Mouse (Mus musculus): ENCODE results near the gene Bub1b. TPM values are rescaled to one million over a fixed set of nuclear protein-coding genes. Genes with fewer than 3 reads are reported as not detected.
"Not testable (repeated sequence)": the region's sequence is repeated elsewhere in the genome, so short reads cannot be mapped to it uniquely, and the experiment has no call there.

Gene Bub1b
- polyA plus RNA-seq (2015; fragmentation: Nextera tagmentation; extraction: Ambion mirVana), result 9.8 and 11.4 TPM in 2 replicates

DNA sequence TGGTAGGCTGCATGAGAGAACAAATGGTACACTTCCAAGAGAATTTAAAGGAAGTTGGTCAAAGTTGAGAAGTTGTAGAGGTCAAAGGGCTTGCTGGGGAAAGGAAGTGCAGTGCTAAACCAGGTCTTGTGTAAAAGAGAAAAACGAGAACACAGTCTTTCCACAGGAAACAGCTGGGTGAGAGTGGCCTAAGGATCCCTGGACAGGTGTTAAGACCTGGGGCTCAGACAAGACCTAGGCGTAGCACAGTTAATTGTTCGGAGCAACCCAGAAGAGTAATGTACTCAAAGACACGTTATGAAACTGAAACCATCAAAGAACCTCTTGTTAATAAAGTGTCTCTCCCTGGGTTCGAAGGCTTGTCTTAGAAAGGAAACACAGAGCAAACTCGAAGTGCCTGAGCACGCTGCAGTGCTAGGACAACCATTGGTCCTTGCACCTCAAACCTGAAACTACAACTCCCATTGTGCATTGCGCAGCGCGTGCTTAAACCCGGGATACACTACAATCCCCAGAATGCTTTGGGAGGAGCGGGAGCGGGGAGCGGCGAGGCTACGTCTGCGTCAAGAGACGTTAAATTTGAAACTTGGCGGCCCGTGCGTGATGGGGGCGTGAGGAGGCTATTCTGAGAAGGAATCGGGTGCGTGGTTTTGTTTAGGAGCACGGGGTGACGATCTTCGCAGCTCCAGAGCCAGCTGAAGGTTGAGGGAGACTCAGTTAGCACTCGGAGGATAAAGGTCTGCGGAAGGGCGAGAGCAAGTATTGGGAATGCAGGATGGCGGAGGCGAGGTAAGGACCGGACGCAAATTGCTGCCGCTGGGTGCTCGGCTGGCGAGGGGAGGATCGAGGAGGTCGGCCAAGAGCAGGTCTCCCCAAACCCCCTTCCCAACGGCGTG, at the start of gene Bub1b:
TSS of gene Bub1b (plus strand) at position 539 of the 896 bp plus-strand sequence.
- peak; percentile 97 for ATAC-seq (ENCODE audit: low FRiP score, low TSS enrichment)
- peak within 1 kb of the TSS; percentile 68 for H3K4me3 ChIP-seq (ENCODE audit: low read depth, low read length)
- H3K9me3 ChIP-seq (ENCODE audit: control insufficient read depth, low read length), result no peaks in the 10 kb centered on the region
- peak within 1 kb of the TSS; percentile 68 for H3K9ac ChIP-seq (ENCODE audit: low read length)
- H3K4me2 ChIP-seq (replicated peaks; ENCODE audit: low read depth), result peak within 1 kb of the TSS; percentile 91
- peak; percentile 91 for DNase-seq (ENCODE audit: low spot score)
- no peaks in the 10 kb centered on the region for H3K4me1 ChIP-seq (replicated peaks; ENCODE audit: control insufficient read depth, insufficient read depth)
- no peaks in the 10 kb centered on the region for H3K27me3 ChIP-seq (ENCODE audit: control insufficient read depth, insufficient read depth, low read length)
- 0 out of 2 replicates have a peak within 1 kb of the TSS, but pooled peaks have one; percentile 24 for H3K27ac ChIP-seq (replicated peaks)
- WGBS, result 5% methylated on average over 41 of the region's 41 CpGs
- TF ChIP-seq EP300 (optimal IDR thresholded peaks at IDR 0.05), result no peak
- no peaks in the 10 kb centered on the region for H3K36me3 ChIP-seq (ENCODE audit: control insufficient read depth, insufficient read depth, low read length)

DNA sequence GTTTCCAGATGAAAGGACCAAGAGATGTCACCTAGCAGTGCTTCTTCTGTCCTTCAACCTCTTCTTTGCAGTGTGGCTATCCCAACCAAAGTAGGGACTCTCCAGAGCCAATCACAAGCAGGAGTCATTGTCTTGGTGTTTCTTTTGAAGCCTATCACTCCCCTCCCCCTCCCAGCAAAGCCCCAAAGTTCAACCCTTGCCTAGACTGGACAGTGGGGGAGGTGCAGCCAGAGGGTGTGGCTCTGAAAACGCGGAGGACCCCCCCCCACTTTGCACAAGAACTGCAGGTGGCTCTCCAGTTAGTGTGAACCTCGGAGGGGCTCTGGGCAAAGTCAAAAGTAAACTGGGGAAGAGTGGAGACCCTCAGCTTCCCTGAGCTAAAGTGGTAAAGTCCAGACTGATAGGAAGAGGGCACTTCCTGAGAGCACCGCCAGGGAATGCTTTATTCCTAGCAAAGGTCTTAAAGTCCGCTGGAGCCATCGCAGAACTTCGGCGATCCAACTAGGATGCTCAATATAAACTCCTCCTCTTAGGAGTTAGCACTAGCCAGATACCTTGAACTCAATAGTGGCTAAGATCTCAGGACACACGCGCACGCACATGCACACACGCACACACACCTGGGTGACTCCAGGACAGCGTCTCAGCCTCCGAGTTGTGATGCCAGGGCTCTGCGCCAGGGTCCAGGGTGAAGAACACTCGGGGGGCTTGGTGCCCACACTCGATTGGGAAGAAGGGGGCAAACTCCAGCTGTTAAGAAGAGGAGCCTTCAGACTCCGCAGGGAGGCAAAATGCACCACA, 49.4 kb upstream of the Bub1b start:
- H3K27me3 ChIP-seq (ENCODE audit: control insufficient read depth, insufficient read depth, low read length), result no peaks in the 10 kb centered on the region
- peak overlapping the region; percentile 86 for H3K9ac ChIP-seq (ENCODE audit: low read length)
- H3K36me3 ChIP-seq (ENCODE audit: control insufficient read depth, insufficient read depth, low read length), result no peaks in the 10 kb centered on the region
- under 1% methylated on average over 18 of the region's 18 CpGs for WGBS
- peak overlapping the region; percentile 84 for H3K27ac ChIP-seq (replicated peaks)
- no peaks in the 10 kb centered on the region for H3K9me3 ChIP-seq (ENCODE audit: control insufficient read depth, low read length)
- H3K4me1 ChIP-seq (replicated peaks; ENCODE audit: control insufficient read depth, insufficient read depth), result peaks cover 30% of the 10 kb centered on the region
- DNase-seq (ENCODE audit: low spot score) (peak; percentile 40), ATAC-seq (ENCODE audit: low FRiP score, low TSS enrichment) (no peak)
- peak overlapping the region; percentile 85 for H3K4me3 ChIP-seq (ENCODE audit: low read depth, low read length)
- peak overlapping the region; percentile 83 for H3K4me2 ChIP-seq (replicated peaks; ENCODE audit: low read depth)
- TF ChIP-seq EP300 (optimal IDR thresholded peaks at IDR 0.05) (no peak), CTCF (IDR thresholded peaks at IDR 0.05; ENCODE audit: low read depth) (peak; percentile 52)

DNA sequence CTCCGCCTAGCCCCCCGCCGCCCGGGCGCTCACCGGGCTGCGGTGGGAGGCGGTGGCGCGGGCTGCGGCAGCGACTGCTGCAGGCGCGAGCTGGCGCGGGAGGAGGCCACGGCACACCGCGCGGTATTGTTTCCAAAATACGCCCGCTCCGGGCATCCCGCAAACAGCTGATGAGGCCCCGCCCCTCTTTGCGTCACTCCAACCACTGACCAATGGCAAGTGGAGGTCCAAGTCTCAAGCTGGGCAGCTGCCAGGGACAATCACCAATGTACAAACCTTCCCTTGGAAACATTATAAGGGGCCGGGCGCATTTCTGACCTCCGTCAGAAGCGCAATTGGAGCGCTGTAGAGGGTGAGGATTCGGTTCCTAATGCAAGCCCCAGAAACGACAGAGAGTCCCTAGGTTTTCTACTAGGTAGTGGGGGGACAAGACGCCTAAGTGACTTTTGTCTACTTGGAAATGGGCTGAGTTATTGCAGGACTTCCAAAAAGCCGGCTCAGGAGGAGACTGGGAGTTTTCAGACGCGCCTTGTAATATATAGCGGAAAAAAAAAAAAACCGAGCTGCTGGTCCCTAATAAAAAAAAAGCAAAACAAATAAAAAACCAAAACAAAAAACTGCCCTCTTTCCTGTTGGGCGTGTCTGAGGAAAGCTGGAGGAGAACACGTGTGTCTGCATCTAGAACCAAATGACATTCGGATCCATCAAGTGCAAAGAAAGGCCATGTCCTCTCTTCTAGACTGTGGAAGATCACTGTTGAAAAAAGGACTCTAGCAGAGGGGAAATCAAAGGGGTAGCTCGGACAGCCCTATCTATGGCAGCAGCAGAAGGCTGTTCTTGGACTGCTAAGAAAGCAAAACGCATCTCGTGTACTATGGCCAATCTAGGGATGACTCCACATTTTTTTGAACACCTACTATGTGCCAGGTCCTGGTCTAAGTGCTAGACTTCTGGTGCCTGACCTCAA, 48.2 kb upstream of the Bub1b start, which contains the start of gene Bmf:
TSS of gene Bmf (minus strand) at position 181 of the 967 bp plus-strand sequence.
- TF ChIP-seq EP300 (optimal IDR thresholded peaks at IDR 0.05) (peak; percentile 26), CTCF (IDR thresholded peaks at IDR 0.05; ENCODE audit: low read depth) (0 out of 2 replicates have a peak, but pooled peaks have one; percentile 7)
- peak within 1 kb of the TSS; percentile 85 for H3K4me3 ChIP-seq (ENCODE audit: low read depth, low read length)
- peak within 1 kb of the TSS; percentile 84 for H3K27ac ChIP-seq (replicated peaks)
- peak within 1 kb of the TSS; percentile 86 for H3K9ac ChIP-seq (ENCODE audit: low read length)
- no peaks in the 10 kb centered on the region for H3K9me3 ChIP-seq (ENCODE audit: control insufficient read depth, low read length)
- ATAC-seq (ENCODE audit: low FRiP score, low TSS enrichment), result peak; percentile 81
- peaks cover 28% of the 10 kb centered on the region for H3K4me1 ChIP-seq (replicated peaks; ENCODE audit: control insufficient read depth, insufficient read depth)
- no peaks in the 10 kb centered on the region for H3K27me3 ChIP-seq (ENCODE audit: control insufficient read depth, insufficient read depth, low read length)
- 1% methylated on average over 45 of the region's 45 CpGs for WGBS
- H3K36me3 ChIP-seq (ENCODE audit: control insufficient read depth, insufficient read depth, low read length), result no peaks in the 10 kb centered on the region
- peak; percentile 99 for DNase-seq (ENCODE audit: low spot score)
- H3K4me2 ChIP-seq (replicated peaks; ENCODE audit: low read depth), result peak within 1 kb of the TSS; percentile 83

DNA sequence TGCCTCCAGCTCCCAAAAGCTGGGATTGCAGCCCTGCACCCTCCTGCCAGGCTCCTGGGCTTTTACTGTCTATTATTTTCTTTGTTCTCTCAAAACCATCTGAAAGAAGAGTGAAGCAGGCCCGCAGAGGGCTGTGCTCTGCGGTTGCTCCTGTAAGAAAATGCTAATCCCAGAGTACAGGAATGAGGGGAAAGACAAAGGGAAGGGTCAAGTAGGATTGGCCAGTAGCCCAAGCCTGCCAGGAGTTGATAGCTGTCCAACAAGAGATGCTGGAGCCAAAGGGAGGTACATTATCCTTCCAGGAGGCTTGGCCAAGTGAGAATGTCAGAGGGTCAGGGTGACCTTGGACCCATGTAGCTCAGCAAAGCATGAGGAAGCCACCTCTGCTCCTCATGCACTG, 46.4 kb upstream of the Bub1b start:
- H3K9me3 ChIP-seq (ENCODE audit: control insufficient read depth, low read length), result no peaks in the 10 kb centered on the region
- no peak overlapping the region for H3K9ac ChIP-seq (ENCODE audit: low read length)
- H3K27ac ChIP-seq (replicated peaks), result no peak overlapping the region
- no peaks in the 10 kb centered on the region for H3K36me3 ChIP-seq (ENCODE audit: control insufficient read depth, insufficient read depth, low read length)
- H3K4me1 ChIP-seq (replicated peaks; ENCODE audit: control insufficient read depth, insufficient read depth), result peaks cover 14% of the 10 kb centered on the region
- ATAC-seq (ENCODE audit: low FRiP score, low TSS enrichment) (no peak), DNase-seq (ENCODE audit: low spot score) (no peak)
- H3K27me3 ChIP-seq (ENCODE audit: control insufficient read depth, insufficient read depth, low read length), result no peaks in the 10 kb centered on the region
- no peak overlapping the region for H3K4me3 ChIP-seq (ENCODE audit: low read depth, low read length)
- H3K4me2 ChIP-seq (replicated peaks; ENCODE audit: low read depth), result no peak overlapping the region
- 70% methylated on average over 2 of the region's 2 CpGs for WGBS
- no peak for TF ChIP-seq EP300 (optimal IDR thresholded peaks at IDR 0.05)
- TF ChIP-seq CTCF (IDR thresholded peaks at IDR 0.05; ENCODE audit: low read depth), result no peak

DNA sequence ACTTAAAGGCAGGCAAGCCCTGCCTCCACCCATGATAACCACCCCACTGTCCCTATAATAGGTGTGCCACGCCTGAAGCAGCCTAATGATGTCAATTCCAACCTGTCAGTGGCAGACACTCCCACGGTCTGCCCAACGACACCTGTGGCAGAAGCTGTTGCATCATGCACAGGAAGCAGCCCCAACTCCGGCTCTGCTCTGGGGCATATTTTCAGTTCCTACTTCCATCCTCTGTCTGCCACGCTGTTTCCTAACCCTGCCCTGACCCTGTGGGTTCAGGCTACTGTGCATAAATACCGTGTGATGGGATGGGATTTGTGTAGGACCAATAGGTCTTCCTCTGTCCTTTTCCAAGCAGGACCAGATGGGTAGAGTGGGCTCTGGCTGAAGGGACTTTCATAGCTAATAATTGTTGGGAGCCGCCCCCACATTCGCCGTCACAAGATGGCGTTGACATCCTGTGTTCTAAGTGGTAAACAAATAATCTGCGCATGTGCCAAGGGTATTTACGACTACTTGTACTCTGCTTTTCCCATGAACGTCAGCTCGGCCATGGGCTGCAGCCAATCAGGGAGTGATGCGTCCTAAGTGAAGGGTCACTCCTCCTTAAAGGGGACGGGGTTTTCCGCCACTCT, 43.5 kb upstream of the Bub1b start:
- H3K9ac ChIP-seq (ENCODE audit: low read length); H3K27me3 ChIP-seq (ENCODE audit: control insufficient read depth, insufficient read depth, low read length); H3K4me1 ChIP-seq (replicated peaks; ENCODE audit: control insufficient read depth, insufficient read depth); H3K36me3 ChIP-seq (ENCODE audit: control insufficient read depth, insufficient read depth, low read length); H3K9me3 ChIP-seq (ENCODE audit: control insufficient read depth, low read length): not testable (repeated sequence)
- peak; percentile 23 for DNase-seq (ENCODE audit: low spot score)
- Histone ChIP-seq H3K4me3 (ENCODE audit: low read depth, low read length) (peak overlapping the region; percentile 25), H3K27ac (replicated peaks) (peak overlapping the region; percentile 63; the same call in 1 of the 2 replicates), H3K4me2 (replicated peaks; ENCODE audit: low read depth) (peak overlapping the region; percentile 36)
- WGBS, result 65% methylated on average over 14 of the region's 17 CpGs
- ATAC-seq (ENCODE audit: low FRiP score, low TSS enrichment), result peak; percentile 55

All from stomach, postnatal 0 days (tissue).